Mouse (Mus musculus): ENCODE measurements around the gene Pet100. TPM values are rescaled to one million over a fixed set of nuclear protein-coding genes. Genes with fewer than 3 reads are reported as not detected.

Gene Pet100
- total RNA-seq, 2 experiments from 2014 or later, result 84.7 to 95.6 TPM

Other genes starting within 250 kb of the Pet100 start
- 10 to 100 TPM; 46.0 to 50.5 TPM for gene Arhgef18, start 228.5 kb upstream of the Pet100 start, total RNA-seq (2021)
- 1 to 10 TPM in 1 of 2 experiments, under 1 TPM in 1; 0.94 to 1.4 TPM for gene Pex11g, start 153.9 kb upstream of the Pet100 start, total RNA-seq (2021)
- gene Tex45, start 150.7 kb upstream of the Pet100 start, total RNA-seq (2021), result under 1 TPM; 0.45 to 0.58 TPM
- gene Zfp358, start 128.4 kb upstream of the Pet100 start, total RNA-seq (2021), result 10 to 100 TPM; 28.1 to 31.7 TPM
- gene Mcoln1, start 121.1 kb upstream of the Pet100 start, total RNA-seq (2021), result 10 to 100 TPM; 78.4 to 86.6 TPM
- gene Pnpla6, start 106.2 kb upstream of the Pet100 start, total RNA-seq (2021), result 10 to 100 TPM; 75.3 to 87.4 TPM
- gene C330021F23Rik, start 53.6 kb upstream of the Pet100 start, total RNA-seq (2021), result not detected
- 10 to 100 TPM; 34.4 to 41.0 TPM for gene Camsap3, start 34.3 kb upstream of the Pet100 start, total RNA-seq (2021)
- gene Xab2, start 232 bp upstream of the Pet100 start, total RNA-seq (2021), result 10 to 100 TPM; 35.6 to 37.6 TPM
- gene Pcp2, start 4.0 kb downstream of the Pet100 start, total RNA-seq (2021), result 1 to 10 TPM; 1.1 to 1.9 TPM
- gene Stxbp2, start 9.4 kb downstream of the Pet100 start, total RNA-seq (2021), result 10 to 100 TPM; 36.3 to 47.1 TPM
- 1 to 10 TPM in 1 of 2 experiments, under 1 TPM in 1; 0.46 to 1.5 TPM for gene Retn, start 34.2 kb downstream of the Pet100 start, total RNA-seq (2021)
- gene Mcemp1, start 44.2 kb downstream of the Pet100 start, total RNA-seq (2021), result under 1 TPM in 1 of 2 experiments, not detected in 1; 0.30 TPM
- gene Fcor, start 50.8 kb downstream of the Pet100 start, total RNA-seq (2021), result 10 to 100 TPM; 18.8 to 26.5 TPM
- 10 to 100 TPM; 26.8 to 31.6 TPM for gene Trappc5, start 54.8 kb downstream of the Pet100 start, total RNA-seq (2021)
- gene Fcer2a, start 72.6 kb downstream of the Pet100 start, total RNA-seq (2021), result not detected
- gene Clec4g, start 99.1 kb downstream of the Pet100 start, total RNA-seq (2021), result not detected
- not detected for gene Cd209a, start 127.4 kb downstream of the Pet100 start, total RNA-seq (2021)
- gene Cd209e, start 232.8 kb downstream of the Pet100 start, total RNA-seq (2021), result not detected